Mouse (Mus musculus) lung, adult 2 months (tissue): ENCODE results near the gene Atg2a.

Source experiments
- CTCF ChIP-seq: fragments of 200-500 bp; IDR thresholded peaks from 2 replicates; pipeline ENCODE4 v1.5.1; 2011; ENCODE audit warnings: mild to moderate bottlenecking, low read length, control low read depth; ENCODE audit not compliant: insufficient read depth
- POLR2A ChIP-seq: fragments of 200-500 bp; IDR thresholded peaks from 2 replicates; pipeline ENCODE4 v1.6.1; 2011; ENCODE audit warnings: low read depth, mild to moderate bottlenecking, control low read depth, low read length, borderline replicate concordance; ENCODE audit errors: extremely low read depth

GRCm38 (mm10) chr19:6296551-6297210 lies 55.2 kb downstream of the Atg2a start:
- TF ChIP-seq POLR2A (no peak), CTCF (no peak)
